Mouse (Mus musculus): ENCODE data around the gene Podxl. TPM values are rescaled to one million over a fixed set of nuclear protein-coding genes. Genes with fewer than 3 reads are reported as not detected.
A peak's percentile ranks its signal among the peaks of the same experiment; 100 is the strongest.

The Podxl gene
- polyA plus RNA-seq, 1 experiment from 2014 or later: 18.5 TPM

GRCm38 (mm10) chr6:31534705-31535104 is 29.1 kb downstream of the Podxl start:
- WGBS: 93% methylated on average over 5 of the region's 5 CpGs
- H3K4me2 ChIP-seq (ENCODE audit: low read depth, low read length): no peak overlapping the region
- ATAC-seq (ENCODE audit: insufficient read depth, low FRiP score): no peak

GRCm38 (mm10) chr6:31531880-31532279 is 31.9 kb downstream of the Podxl start:
- no peak overlapping the region for H3K4me3 ChIP-seq (replicated peaks; ENCODE audit: low read length)
- no peaks in the 10 kb centered on the region for H3K9me3 ChIP-seq (replicated peaks; ENCODE audit: control insufficient read depth, low read length)
- WGBS: 83% methylated on average over 3 of the region's 3 CpGs
- H3K9ac ChIP-seq (ENCODE audit: low read length): no peak overlapping the region
- H3K27me3 ChIP-seq (ENCODE audit: control insufficient read depth, insufficient read depth, low read length): no peaks in the 10 kb centered on the region
- ATAC-seq (ENCODE audit: insufficient read depth, low FRiP score): no peak
- no peak overlapping the region for H3K27ac ChIP-seq (ENCODE audit: low read length)
- no peaks in the 10 kb centered on the region for H3K4me1 ChIP-seq (ENCODE audit: control insufficient read depth, insufficient read depth, low read length)
- H3K4me2 ChIP-seq (ENCODE audit: low read depth, low read length): no peak overlapping the region
- H3K36me3 ChIP-seq (ENCODE audit: control insufficient read depth, insufficient read depth, low read length): no peaks in the 10 kb centered on the region

More at GRCm38 (mm10) chr6:31534705-31535104, 29.1 kb downstream of the Podxl start:
- Histone ChIP-seq H3K4me3 (replicated peaks; ENCODE audit: low read length) (no peak overlapping the region), H3K36me3 (ENCODE audit: control insufficient read depth, insufficient read depth, low read length) (no peaks in the 10 kb centered on the region), H3K9me3 (replicated peaks; ENCODE audit: control insufficient read depth, low read length) (no peaks in the 10 kb centered on the region), H3K9ac (ENCODE audit: low read length) (no peak overlapping the region), H3K4me1 (ENCODE audit: control insufficient read depth, insufficient read depth, low read length) (no peaks in the 10 kb centered on the region), H3K27ac (ENCODE audit: low read length) (no peak overlapping the region), H3K27me3 (ENCODE audit: control insufficient read depth, insufficient read depth, low read length) (no peaks in the 10 kb centered on the region)

GRCm38 (mm10) chr6:31528339-31528738 is 35.4 kb downstream of the Podxl start:
- no peaks in the 10 kb centered on the region for H3K36me3 ChIP-seq (ENCODE audit: control insufficient read depth, insufficient read depth, low read length)
- H3K4me3 ChIP-seq (replicated peaks; ENCODE audit: low read length): no peak overlapping the region
- H3K27me3 ChIP-seq (ENCODE audit: control insufficient read depth, insufficient read depth, low read length): no peaks in the 10 kb centered on the region
- no peak for ATAC-seq (ENCODE audit: insufficient read depth, low FRiP score)
- no peak overlapping the region for H3K4me2 ChIP-seq (ENCODE audit: low read depth, low read length)
- WGBS: 71% methylated on average over 5 of the region's 5 CpGs
- no peaks in the 10 kb centered on the region for H3K4me1 ChIP-seq (ENCODE audit: control insufficient read depth, insufficient read depth, low read length)
- H3K9me3 ChIP-seq (replicated peaks; ENCODE audit: control insufficient read depth, low read length): no peaks in the 10 kb centered on the region
- H3K9ac ChIP-seq (ENCODE audit: low read length): no peak overlapping the region
- no peak overlapping the region for H3K27ac ChIP-seq (ENCODE audit: low read length)

- Histone ChIP-seq H3K4me1 (ENCODE audit: control insufficient read depth, insufficient read depth, low read length) (no peaks in the 10 kb centered on the region), H3K4me3 (replicated peaks; ENCODE audit: low read length) (no peak overlapping the region), H3K9me3 (replicated peaks; ENCODE audit: control insufficient read depth, low read length) (no peaks in the 10 kb centered on the region), H3K36me3 (ENCODE audit: control insufficient read depth, insufficient read depth, low read length) (no peaks in the 10 kb centered on the region), H3K4me2 (ENCODE audit: low read depth, low read length) (no peak overlapping the region), H3K27me3 (ENCODE audit: control insufficient read depth, insufficient read depth, low read length) (no peaks in the 10 kb centered on the region), H3K9ac (ENCODE audit: low read length) (no peak overlapping the region), H3K27ac (ENCODE audit: low read length) (no peak overlapping the region)
- ATAC-seq (ENCODE audit: insufficient read depth, low FRiP score): no peak
- WGBS: 69% methylated on average over 7 of the region's 7 CpGs
Measured at GRCm38 (mm10) chr6:31527897-31528296, 35.9 kb downstream of the Podxl start.

- no peak overlapping the region for H3K4me2 ChIP-seq (ENCODE audit: low read depth, low read length)
- no peaks in the 10 kb centered on the region for H3K27me3 ChIP-seq (ENCODE audit: control insufficient read depth, insufficient read depth, low read length)
- no peak for ATAC-seq (ENCODE audit: insufficient read depth, low FRiP score)
- H3K27ac ChIP-seq (ENCODE audit: low read length): no peak overlapping the region
- H3K9ac ChIP-seq (ENCODE audit: low read length): no peak overlapping the region
- no peaks in the 10 kb centered on the region for H3K4me1 ChIP-seq (ENCODE audit: control insufficient read depth, insufficient read depth, low read length)
- no peaks in the 10 kb centered on the region for H3K9me3 ChIP-seq (replicated peaks; ENCODE audit: control insufficient read depth, low read length)
- H3K4me3 ChIP-seq (replicated peaks; ENCODE audit: low read length): no peak overlapping the region
- no peaks in the 10 kb centered on the region for H3K36me3 ChIP-seq (ENCODE audit: control insufficient read depth, insufficient read depth, low read length)
- 72% methylated on average over 5 of the region's 5 CpGs for WGBS
Measured at GRCm38 (mm10) chr6:31526929-31527328, 36.9 kb downstream of the Podxl start.

GRCm38 (mm10) chr6:31525231-31525900 is 38.4 kb downstream of the Podxl start:
- Histone ChIP-seq H3K36me3 (ENCODE audit: control insufficient read depth, insufficient read depth, low read length) (no peaks in the 10 kb centered on the region), H3K9me3 (replicated peaks; ENCODE audit: control insufficient read depth, low read length) (no peaks in the 10 kb centered on the region), H3K9ac (ENCODE audit: low read length) (no peak overlapping the region), H3K4me3 (replicated peaks; ENCODE audit: low read length) (no peak overlapping the region), H3K27ac (ENCODE audit: low read length) (no peak overlapping the region), H3K4me2 (ENCODE audit: low read depth, low read length) (no peak overlapping the region), H3K27me3 (ENCODE audit: control insufficient read depth, insufficient read depth, low read length) (no peaks in the 10 kb centered on the region), H3K4me1 (ENCODE audit: control insufficient read depth, insufficient read depth, low read length) (no peaks in the 10 kb centered on the region)
- peak; percentile 48; the same call in 1 of the 2 replicates for ATAC-seq (ENCODE audit: insufficient read depth, low FRiP score)
- WGBS: 63% methylated on average over 6 of the region's 6 CpGs

- Histone ChIP-seq H3K27ac (ENCODE audit: low read length) (no peak overlapping the region), H3K36me3 (ENCODE audit: control insufficient read depth, insufficient read depth, low read length) (no peaks in the 10 kb centered on the region), H3K4me3 (replicated peaks; ENCODE audit: low read length) (no peak overlapping the region), H3K9ac (ENCODE audit: low read length) (no peak overlapping the region), H3K27me3 (ENCODE audit: control insufficient read depth, insufficient read depth, low read length) (no peaks in the 10 kb centered on the region), H3K4me1 (ENCODE audit: control insufficient read depth, insufficient read depth, low read length) (no peaks in the 10 kb centered on the region), H3K9me3 (replicated peaks; ENCODE audit: control insufficient read depth, low read length) (no peaks in the 10 kb centered on the region), H3K4me2 (ENCODE audit: low read depth, low read length) (no peak overlapping the region)
- no peak for ATAC-seq (ENCODE audit: insufficient read depth, low FRiP score)
- 86% methylated on average over 8 of the region's 8 CpGs for WGBS
Measured at GRCm38 (mm10) chr6:31524647-31525046, 39.1 kb downstream of the Podxl start.

GRCm38 (mm10) chr6:31524121-31524520 is 39.7 kb downstream of the Podxl start:
- ATAC-seq (ENCODE audit: insufficient read depth, low FRiP score): no peak

GRCm38 (mm10) chr6:31523657-31524056 is 40.1 kb downstream of the Podxl start:
- no peak for ATAC-seq (ENCODE audit: insufficient read depth, low FRiP score)
- Histone ChIP-seq H3K27me3 (ENCODE audit: control insufficient read depth, insufficient read depth, low read length) (no peaks in the 10 kb centered on the region), H3K4me2 (ENCODE audit: low read depth, low read length) (no peak overlapping the region), H3K4me3 (replicated peaks; ENCODE audit: low read length) (no peak overlapping the region), H3K9me3 (replicated peaks; ENCODE audit: control insufficient read depth, low read length) (no peaks in the 10 kb centered on the region), H3K36me3 (ENCODE audit: control insufficient read depth, insufficient read depth, low read length) (no peaks in the 10 kb centered on the region), H3K27ac (ENCODE audit: low read length) (no peak overlapping the region), H3K9ac (ENCODE audit: low read length) (no peak overlapping the region), H3K4me1 (ENCODE audit: control insufficient read depth, insufficient read depth, low read length) (peaks cover 3% of the 10 kb centered on the region)
- WGBS: 87% methylated on average over 4 of the region's 4 CpGs

More at GRCm38 (mm10) chr6:31524121-31524520, 39.7 kb downstream of the Podxl start:
- no peak overlapping the region for H3K9ac ChIP-seq (ENCODE audit: low read length)
- no peaks in the 10 kb centered on the region for H3K36me3 ChIP-seq (ENCODE audit: control insufficient read depth, insufficient read depth, low read length)
- no peak overlapping the region for H3K27ac ChIP-seq (ENCODE audit: low read length)
- H3K9me3 ChIP-seq (replicated peaks; ENCODE audit: control insufficient read depth, low read length): no peaks in the 10 kb centered on the region
- WGBS: 90% methylated on average over 13 of the region's 13 CpGs
- H3K4me2 ChIP-seq (ENCODE audit: low read depth, low read length): no peak overlapping the region
- no peaks in the 10 kb centered on the region; the same call in 1 of the 2 replicates for H3K4me1 ChIP-seq (ENCODE audit: control insufficient read depth, insufficient read depth, low read length)
- H3K4me3 ChIP-seq (replicated peaks; ENCODE audit: low read length): no peak overlapping the region
- no peaks in the 10 kb centered on the region for H3K27me3 ChIP-seq (ENCODE audit: control insufficient read depth, insufficient read depth, low read length)

Data from stomach, embryonic 16.5 days (tissue).